Mouse (Mus musculus): ENCODE measurements around the gene Lmcd1. TPM values are rescaled to one million over a fixed set of nuclear protein-coding genes. Genes with fewer than 3 reads are reported as not detected.
A peak's percentile ranks its signal among the peaks of the same experiment; 100 is the strongest.

Gene Lmcd1
- polyA plus RNA-seq, 1 experiment from 2014 or later = 13.4 TPM

GRCm38 (mm10) chr6:112327793-112328192 is 54.2 kb downstream of the Lmcd1 start:
- no peak overlapping the region for H3K4me3 ChIP-seq (replicated peaks)
- H3K9me3 ChIP-seq = no peaks in the 10 kb centered on the region
- H3K36me3 ChIP-seq = no peaks in the 10 kb centered on the region
- no peak overlapping the region for H3K27ac ChIP-seq
- no peak overlapping the region for H3K4me2 ChIP-seq (replicated peaks)
- H3K27me3 ChIP-seq (replicated peaks) = no peaks in the 10 kb centered on the region
- H3K4me1 ChIP-seq (replicated peaks) = no peaks in the 10 kb centered on the region
- no peak for ATAC-seq
- 73% methylated on average over 5 of the region's 5 CpGs for WGBS
- no peak overlapping the region for H3K9ac ChIP-seq

GRCm38 (mm10) chr6:112330520-112331222 is 57.1 kb downstream of the Lmcd1 start:
- Histone ChIP-seq H3K36me3 (no peaks in the 10 kb centered on the region), H3K4me1 (replicated peaks) (no peaks in the 10 kb centered on the region), H3K27ac (no peak overlapping the region), H3K9me3 (no peaks in the 10 kb centered on the region), H3K27me3 (replicated peaks) (no peaks in the 10 kb centered on the region), H3K4me3 (replicated peaks) (no peak overlapping the region), H3K9ac (no peak overlapping the region), H3K4me2 (replicated peaks) (no peak overlapping the region)
- WGBS = 77% methylated on average over 5 of the region's 5 CpGs
- ATAC-seq = no peak

GRCm38 (mm10) chr6:112331223-112331598 is 57.7 kb downstream of the Lmcd1 start:
- no peak overlapping the region for H3K27ac ChIP-seq
- no peak overlapping the region for H3K9ac ChIP-seq
- no peak overlapping the region for H3K4me2 ChIP-seq (replicated peaks)
- H3K36me3 ChIP-seq = no peaks in the 10 kb centered on the region
- ATAC-seq = no peak
- no peak overlapping the region for H3K4me3 ChIP-seq (replicated peaks)
- WGBS = 50% methylated on average over 6 of the region's 6 CpGs
- no peaks in the 10 kb centered on the region for H3K9me3 ChIP-seq
- H3K4me1 ChIP-seq (replicated peaks) = no peaks in the 10 kb centered on the region
- H3K27me3 ChIP-seq (replicated peaks) = no peaks in the 10 kb centered on the region

GRCm38 (mm10) chr6:112333930-112334329 is 60.4 kb downstream of the Lmcd1 start:
- no peak overlapping the region for H3K9ac ChIP-seq
- no peaks in the 10 kb centered on the region for H3K9me3 ChIP-seq
- no peak overlapping the region for H3K4me3 ChIP-seq (replicated peaks)
- no peak for ATAC-seq
- no peaks in the 10 kb centered on the region for H3K4me1 ChIP-seq (replicated peaks)
- H3K36me3 ChIP-seq = no peaks in the 10 kb centered on the region
- no peak overlapping the region for H3K4me2 ChIP-seq (replicated peaks)
- H3K27me3 ChIP-seq (replicated peaks) = no peaks in the 10 kb centered on the region
- 75% methylated on average over 5 of the region's 5 CpGs for WGBS
- H3K27ac ChIP-seq = no peak overlapping the region

- Histone ChIP-seq H3K27ac (no peak overlapping the region), H3K9me3 (no peaks in the 10 kb centered on the region), H3K36me3 (no peaks in the 10 kb centered on the region), H3K27me3 (replicated peaks) (no peaks in the 10 kb centered on the region), H3K9ac (no peak overlapping the region), H3K4me3 (replicated peaks) (no peak overlapping the region), H3K4me2 (replicated peaks) (no peak overlapping the region), H3K4me1 (replicated peaks) (no peaks in the 10 kb centered on the region)
- ATAC-seq = no peak
- 72% methylated on average over 6 of the region's 6 CpGs for WGBS
Observed at GRCm38 (mm10) chr6:112337667-112338066, 64.1 kb downstream of the Lmcd1 start.

GRCm38 (mm10) chr6:112339016-112339415 is 65.5 kb downstream of the Lmcd1 start:
- Histone ChIP-seq H3K9me3 (no peaks in the 10 kb centered on the region), H3K4me2 (replicated peaks) (no peak overlapping the region), H3K36me3 (no peaks in the 10 kb centered on the region), H3K4me3 (replicated peaks) (no peak overlapping the region), H3K27ac (no peak overlapping the region), H3K27me3 (replicated peaks) (no peaks in the 10 kb centered on the region), H3K4me1 (replicated peaks) (no peaks in the 10 kb centered on the region), H3K9ac (no peak overlapping the region)
- ATAC-seq = no peak
- 77% methylated on average over 4 of the region's 4 CpGs for WGBS

- H3K27ac ChIP-seq = no peak overlapping the region
- no peak overlapping the region for H3K9ac ChIP-seq
- 88% methylated on average over 4 of the region's 4 CpGs for WGBS
- H3K9me3 ChIP-seq = no peaks in the 10 kb centered on the region
- H3K4me1 ChIP-seq (replicated peaks) = no peaks in the 10 kb centered on the region
- no peak overlapping the region for H3K4me2 ChIP-seq (replicated peaks)
- no peak for ATAC-seq
- H3K4me3 ChIP-seq (replicated peaks) = no peak overlapping the region
- no peaks in the 10 kb centered on the region for H3K36me3 ChIP-seq
- no peaks in the 10 kb centered on the region for H3K27me3 ChIP-seq (replicated peaks)
Observed at GRCm38 (mm10) chr6:112350452-112350851, 76.9 kb downstream of the Lmcd1 start.

GRCm38 (mm10) chr6:112359341-112359740 is 85.8 kb downstream of the Lmcd1 start:
- no peak overlapping the region for H3K4me3 ChIP-seq (replicated peaks)
- H3K27me3 ChIP-seq (replicated peaks) = no peaks in the 10 kb centered on the region
- H3K9ac ChIP-seq = no peak overlapping the region
- H3K4me2 ChIP-seq (replicated peaks) = no peak overlapping the region
- no peaks in the 10 kb centered on the region for H3K9me3 ChIP-seq
- no peaks in the 10 kb centered on the region for H3K4me1 ChIP-seq (replicated peaks)
- no peak overlapping the region for H3K27ac ChIP-seq
- no peaks in the 10 kb centered on the region for H3K36me3 ChIP-seq
- 86% methylated on average over 1 of the region's 1 CpGs for WGBS
- no peak for ATAC-seq

- no peak overlapping the region for H3K4me2 ChIP-seq (replicated peaks)
- H3K4me3 ChIP-seq (replicated peaks) = no peak overlapping the region
- 81% methylated on average over 8 of the region's 8 CpGs for WGBS
- H3K36me3 ChIP-seq = no peaks in the 10 kb centered on the region
- H3K4me1 ChIP-seq (replicated peaks) = no peaks in the 10 kb centered on the region
- H3K27me3 ChIP-seq (replicated peaks) = no peaks in the 10 kb centered on the region
- no peak overlapping the region for H3K27ac ChIP-seq
- no peak overlapping the region for H3K9ac ChIP-seq
- no peaks in the 10 kb centered on the region for H3K9me3 ChIP-seq
- no peak for ATAC-seq
Observed at GRCm38 (mm10) chr6:112360676-112361075, 87.1 kb downstream of the Lmcd1 start.

- Histone ChIP-seq H3K9ac (no peak overlapping the region), H3K9me3 (no peaks in the 10 kb centered on the region), H3K27me3 (replicated peaks) (no peaks in the 10 kb centered on the region), H3K4me1 (replicated peaks) (no peaks in the 10 kb centered on the region), H3K27ac (no peak overlapping the region), H3K4me2 (replicated peaks) (no peak overlapping the region), H3K36me3 (no peaks in the 10 kb centered on the region), H3K4me3 (replicated peaks) (no peak overlapping the region)
- ATAC-seq = peak; percentile 63; the same call in 1 of the 2 replicates
- 31% methylated on average over 6 of the region's 6 CpGs for WGBS
Observed at GRCm38 (mm10) chr6:112362349-112362958, 88.9 kb downstream of the Lmcd1 start.

- Histone ChIP-seq H3K9ac (no peak overlapping the region), H3K4me1 (replicated peaks) (no peaks in the 10 kb centered on the region), H3K4me2 (replicated peaks) (no peak overlapping the region), H3K36me3 (no peaks in the 10 kb centered on the region), H3K4me3 (replicated peaks) (no peak overlapping the region), H3K27ac (no peak overlapping the region), H3K9me3 (no peaks in the 10 kb centered on the region), H3K27me3 (replicated peaks) (no peaks in the 10 kb centered on the region)
- WGBS = 48% methylated on average over 2 of the region's 2 CpGs
- no peak for ATAC-seq
Observed at GRCm38 (mm10) chr6:112364581-112364980, 91.0 kb downstream of the Lmcd1 start.

GRCm38 (mm10) chr6:112365294-112365693 is 91.7 kb downstream of the Lmcd1 start:
- H3K9ac ChIP-seq = no peak overlapping the region
- WGBS = 81% methylated on average over 10 of the region's 10 CpGs
- H3K4me1 ChIP-seq (replicated peaks) = no peaks in the 10 kb centered on the region
- H3K4me3 ChIP-seq (replicated peaks) = no peak overlapping the region
- H3K4me2 ChIP-seq (replicated peaks) = no peak overlapping the region
- H3K9me3 ChIP-seq = no peaks in the 10 kb centered on the region
- no peak overlapping the region for H3K27ac ChIP-seq
- H3K36me3 ChIP-seq = no peaks in the 10 kb centered on the region
- ATAC-seq = no peak
- no peaks in the 10 kb centered on the region for H3K27me3 ChIP-seq (replicated peaks)

Measured in intestine, embryonic 15.5 days (tissue).